Mouse (Mus musculus) heart, postnatal 0 days (tissue): ENCODE data around the gene Mecom. TPM values are rescaled to one million over a fixed set of nuclear protein-coding genes. Genes with fewer than 3 reads are reported as not detected.
A peak's percentile ranks its signal among the peaks of the same experiment; 100 is the strongest.

ENCODE experiments used
- ATAC-seq: fragments of 200-750 bp; cut with Nextera tagmentation; 2 replicates; pipeline ENCODE4 v1.8.0; 2017; ENCODE audit warnings: low read depth, moderate number of reproducible peaks, moderate library complexity; ENCODE audit not compliant: insufficient read depth
- DNase-seq: peaks from one replicate; pipeline ENCODE4 v3.0.0-alpha.2; 2016; ENCODE audit warnings: low spot score
- H3K27ac ChIP-seq: fragments of 300-500 bp; sonication (generic); 2 replicates; pipeline ENCODE4 v1.5.1; 2014; ENCODE audit warnings: low read depth, mild to moderate bottlenecking
- H3K27me3 ChIP-seq: fragments of 300-500 bp; sonication (generic); 2 replicates; pipeline ENCODE4 v1.6.1; 2014; ENCODE audit warnings: low read length, mixed read lengths; ENCODE audit not compliant: control insufficient read depth, insufficient read depth
- H3K36me3 ChIP-seq: fragments of 300-500 bp; sonication (generic); replicated peaks from 2 replicates; pipeline ENCODE4 v1.6.1; 2014; ENCODE audit warnings: low read length, mixed read lengths; ENCODE audit not compliant: control insufficient read depth, insufficient read depth
- H3K4me1 ChIP-seq: fragments of 300-500 bp; sonication (generic); 2 replicates; pipeline ENCODE4 v1.6.1; 2014; ENCODE audit warnings: antibody characterized with exemption; ENCODE audit not compliant: control insufficient read depth, insufficient read depth
- H3K4me2 ChIP-seq: fragments of 300-500 bp; sonication (generic); 2 replicates; pipeline ENCODE4 v1.6.1; 2014; ENCODE audit warnings: low read depth, mild to moderate bottlenecking, low read length, moderate library complexity
- H3K4me3 ChIP-seq: fragments of 300-500 bp; sonication (generic); 2 replicates; pipeline ENCODE4 v1.5.1; 2014; ENCODE audit warnings: low read depth, low read length
- H3K9ac ChIP-seq: fragments of 300-500 bp; sonication (generic); replicated peaks from 2 replicates; pipeline ENCODE4 v1.6.1; 2014; ENCODE audit warnings: low read depth, low read length, mixed read lengths
- H3K9me3 ChIP-seq: fragments of 300-500 bp; sonication (generic); replicated peaks from 2 replicates; pipeline ENCODE4 v1.6.1; 2016; ENCODE audit warnings: low read length; ENCODE audit not compliant: control insufficient read depth
- CTCF ChIP-seq: IDR thresholded peaks from 2 replicates; pipeline ENCODE4 v1.5.1; 2016; ENCODE audit warnings: antibody characterized with exemption, control low read depth, low read depth
- EP300 ChIP-seq: IDR thresholded peaks from 2 replicates; pipeline ENCODE4 v1.6.1; 2016; ENCODE audit warnings: antibody characterized with exemption, low read depth
- WGBS: fragments of 180-500 bp; shearing (Covaris S2); extraction: QIAGEN DNeasy Blood & Tissue Kit; methylation state at CpG from one replicate; pipeline ENCODE4 v1.1.7; 2014; 5-methylcytosine and 5-hydroxymethylcytosine counted together
- polyA plus RNA-seq: library from polyadenylated mRNA; unstranded; fragments of >200 nt; fragmentation: Nextera tagmentation; extraction: Ambion mirVana; gene quantifications from 2 replicates; pipeline ENCODE4 v1.2.1, GENCODE M21; 2015
- total RNA-seq: library from RNA; depleted of rRNA; stranded (reverse); fragments of >200 nt; gene quantifications from 2 replicates; pipeline ENCODE4 v1.2.3, GENCODE M21; 2014; ENCODE audit warnings: low replicate concordance

Gene Mecom
- total and polyA plus RNA-seq, 2 experiments from 2014 or later = 8.5 to 18.9 TPM

DNA sequence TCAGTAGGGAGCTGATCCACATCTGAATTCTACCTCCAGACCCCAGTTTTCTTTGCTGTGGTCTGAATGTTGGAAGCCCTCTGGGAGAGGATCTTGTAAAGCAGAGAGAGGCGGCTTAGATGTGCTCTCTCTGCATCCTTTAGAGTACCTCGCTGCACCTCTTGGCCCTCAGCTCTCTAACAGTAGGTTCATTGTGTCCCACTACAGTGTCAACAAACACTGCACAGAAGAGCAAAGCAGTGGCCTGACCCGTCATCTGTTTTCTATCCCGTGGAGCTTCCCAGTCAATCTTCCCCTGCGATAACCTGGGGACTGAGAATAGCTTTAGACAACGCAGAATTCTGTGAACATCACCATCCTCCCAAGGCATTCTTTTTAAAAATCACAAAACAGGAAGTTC is 69.6 kb downstream of the Mecom start:
- no peak overlapping the region for H3K27ac ChIP-seq
- 45% methylated on average over 6 of the region's 6 CpGs for WGBS
- DNase-seq (no peak), ATAC-seq (no peak)
- H3K9ac ChIP-seq = no peak overlapping the region
- no peaks in the 10 kb centered on the region for H3K27me3 ChIP-seq
- peaks cover 5% of the 10 kb centered on the region; the same call in 1 of the 2 replicates for H3K4me1 ChIP-seq
- no peaks in the 10 kb centered on the region for H3K9me3 ChIP-seq
- no peak for TF ChIP-seq EP300
- no peak for TF ChIP-seq CTCF
- H3K4me2 ChIP-seq = no peak overlapping the region
- no peaks in the 10 kb centered on the region for H3K36me3 ChIP-seq
- no peak overlapping the region for H3K4me3 ChIP-seq

DNA sequence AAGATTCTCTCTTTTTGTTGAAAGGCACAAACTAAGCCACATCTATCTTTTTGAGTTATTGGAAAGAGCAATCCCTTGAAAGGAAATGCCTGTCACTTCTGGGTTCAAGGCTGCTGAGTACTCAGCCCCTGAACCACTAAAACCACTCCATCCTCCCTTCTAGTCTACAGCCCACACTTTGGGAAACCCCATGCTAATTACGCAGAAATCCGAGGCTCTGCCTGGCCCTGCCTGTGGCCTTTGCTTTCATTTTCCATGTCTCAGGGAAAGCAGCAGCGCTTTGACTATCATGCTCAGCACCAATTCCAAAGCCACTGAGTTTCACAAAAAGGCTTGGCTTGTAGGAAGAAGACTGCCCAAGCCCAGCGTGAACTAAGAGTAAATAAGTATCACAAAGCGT is 70.8 kb downstream of the Mecom start:
- no peaks in the 10 kb centered on the region for H3K36me3 ChIP-seq
- 66% methylated on average over 5 of the region's 5 CpGs for WGBS
- peaks cover 5% of the 10 kb centered on the region; the same call in 1 of the 2 replicates for H3K4me1 ChIP-seq
- no peak overlapping the region for H3K4me3 ChIP-seq
- H3K9me3 ChIP-seq = no peaks in the 10 kb centered on the region
- TF ChIP-seq EP300 = no peak
- no peak overlapping the region for H3K4me2 ChIP-seq
- H3K27me3 ChIP-seq = no peaks in the 10 kb centered on the region
- DNase-seq (peak; percentile 23), ATAC-seq (no peak)
- no peak overlapping the region for H3K9ac ChIP-seq
- no peak overlapping the region for H3K27ac ChIP-seq

DNA sequence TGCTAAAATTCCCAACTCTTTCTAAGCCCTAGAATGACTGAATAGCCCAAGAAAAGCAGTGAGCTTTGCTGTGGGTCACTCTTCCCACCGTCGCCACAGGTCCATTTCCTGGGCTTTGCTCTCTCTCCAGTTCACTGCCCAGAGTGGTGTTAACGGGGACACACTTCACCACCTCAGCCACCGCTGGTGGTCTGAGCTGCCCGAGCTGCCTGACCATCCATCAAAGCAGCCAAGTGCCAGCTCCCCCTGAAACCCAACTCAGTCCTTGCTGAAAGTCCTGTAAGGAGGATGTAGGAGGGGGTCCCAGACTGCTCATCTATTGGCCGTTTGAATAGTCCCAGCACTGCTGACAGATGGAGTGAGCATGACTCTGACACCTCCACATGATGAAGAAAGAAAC is 72.2 kb downstream of the Mecom start:
- peaks cover 5% of the 10 kb centered on the region; the same call in 1 of the 2 replicates for H3K4me1 ChIP-seq
- no peak overlapping the region for H3K27ac ChIP-seq
- WGBS = 54% methylated on average over 6 of the region's 6 CpGs
- H3K27me3 ChIP-seq = no peaks in the 10 kb centered on the region
- H3K4me3 ChIP-seq = no peak overlapping the region
- no peaks in the 10 kb centered on the region for H3K9me3 ChIP-seq
- no peak for ATAC-seq
- H3K4me2 ChIP-seq = no peak overlapping the region
- no peak for DNase-seq
- H3K9ac ChIP-seq = no peak overlapping the region
- H3K36me3 ChIP-seq = no peaks in the 10 kb centered on the region
- no peak for TF ChIP-seq CTCF
- no peak for TF ChIP-seq EP300

DNA sequence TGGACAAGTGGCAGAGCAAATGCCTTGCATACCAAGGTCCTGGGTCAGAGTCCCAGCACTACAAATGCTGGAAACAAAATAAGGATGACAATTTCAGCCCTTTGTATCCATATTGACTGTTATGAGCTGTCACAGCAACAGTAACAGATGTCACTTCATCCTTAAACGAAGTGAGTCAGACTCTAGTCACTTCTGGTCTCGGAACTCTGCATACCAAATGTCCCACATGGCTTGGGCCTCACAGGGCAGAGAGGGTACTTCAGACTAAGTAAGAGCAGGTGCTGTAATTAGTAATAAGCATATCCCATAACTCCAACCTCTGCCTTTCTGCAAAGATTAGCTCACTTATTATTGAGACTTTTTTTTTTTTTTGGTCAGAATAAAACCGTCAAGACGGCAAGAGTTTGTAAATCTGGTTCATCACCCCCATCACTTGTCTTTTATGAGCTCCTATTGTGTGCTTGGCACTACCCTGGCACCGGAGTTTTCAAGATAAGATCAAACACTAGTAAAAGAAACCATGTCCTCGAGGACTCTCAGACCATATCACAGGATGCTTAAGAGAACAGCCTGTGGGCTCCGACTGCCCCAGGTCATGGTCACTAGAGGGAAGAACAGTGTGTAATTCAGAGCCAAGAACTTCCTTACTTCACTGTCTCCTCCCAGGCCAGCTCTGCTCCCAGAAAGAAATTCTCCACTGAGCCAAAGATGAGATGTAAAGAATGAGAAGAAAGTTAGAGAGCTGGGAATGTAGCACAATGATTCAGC is 79.6 kb downstream of the Mecom start:
- Histone ChIP-seq H3K4me2 (no peak overlapping the region), H3K4me3 (no peak overlapping the region), H3K27ac (no peak overlapping the region), H3K4me1 (peaks cover 6% of the 10 kb centered on the region), H3K9me3 (no peaks in the 10 kb centered on the region), H3K36me3 (no peaks in the 10 kb centered on the region), H3K9ac (no peak overlapping the region), H3K27me3 (no peaks in the 10 kb centered on the region)
- TF ChIP-seq CTCF (no peak), EP300 (no peak)
- WGBS = 55% methylated on average over 7 of the region's 7 CpGs
- ATAC-seq (no peak), DNase-seq (no peak)

DNA sequence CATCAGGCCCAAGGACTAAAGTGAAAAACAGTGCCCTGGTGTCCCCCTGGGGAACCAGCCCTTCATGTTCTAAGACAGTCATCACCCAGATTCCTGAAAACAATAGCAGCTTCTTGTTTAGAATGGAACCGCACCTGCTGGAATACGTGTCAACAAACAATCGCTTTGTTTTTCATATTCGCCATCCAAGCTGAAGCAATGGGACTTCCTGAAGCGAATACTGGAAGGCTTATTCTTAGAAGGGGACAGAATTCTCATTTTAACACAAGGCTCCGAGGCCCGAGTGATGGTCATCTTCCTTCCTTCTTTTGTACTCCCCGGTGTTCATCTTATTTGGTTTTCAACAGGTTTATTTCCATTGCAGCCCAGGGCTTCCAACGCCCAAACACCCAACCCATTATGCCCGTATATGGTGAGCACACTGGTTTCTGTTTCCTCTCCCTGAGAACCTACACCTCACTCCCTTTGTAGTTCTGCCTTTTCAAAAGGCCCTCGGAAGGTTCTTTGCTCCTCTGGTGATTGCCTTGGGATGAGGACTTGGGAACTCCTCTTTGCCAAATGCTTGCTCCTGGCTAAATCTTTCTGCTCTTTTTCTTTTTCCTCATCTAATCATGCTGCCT is 81.7 kb downstream of the Mecom start:
- Histone ChIP-seq H3K36me3 (no peaks in the 10 kb centered on the region), H3K4me3 (no peak overlapping the region), H3K9ac (no peak overlapping the region), H3K9me3 (no peaks in the 10 kb centered on the region), H3K4me2 (no peak overlapping the region), H3K4me1 (peaks cover 7% of the 10 kb centered on the region), H3K27me3 (no peaks in the 10 kb centered on the region), H3K27ac (peak overlapping the region; percentile 11; the same call in 1 of the 2 replicates)
- TF ChIP-seq CTCF (no peak), EP300 (no peak)
- ATAC-seq (no peak), DNase-seq (no peak)
- WGBS = 59% methylated on average over 11 of the region's 11 CpGs
